Mouse (Mus musculus) layer of hippocampus, adult 18-20 months (tissue): ENCODE measurements around the gene Pip4k2a. TPM values are rescaled to one million over a fixed set of nuclear protein-coding genes. Genes with fewer than 3 reads are reported as not detected.

Source experiments
- DNase-seq, 2 experiments: peaks; one replicate each; pipeline ENCODE4 v3.0.0; 2022; ENCODE audit warnings: low spot score in 2 of 2
- total RNA-seq, 2 experiments: library from RNA; stranded (reverse); gene quantifications; 2 replicates each; pipeline ENCODE4 v1.2.3; 2021

Gene Pip4k2a
- total RNA-seq, 2 experiments from 2014 or later, result 64.2 to 65.8 TPM

- no peak for DNase-seq
Measured at GRCm38 (mm10) chr2:18982581-18982980, 15.3 kb downstream of the Pip4k2a start.

GRCm38 (mm10) chr2:18979675-18980074 lies 18.3 kb downstream of the Pip4k2a start:
- DNase-seq, result no peak

- no peak for DNase-seq
Measured at GRCm38 (mm10) chr2:18979046-18979445, 18.9 kb downstream of the Pip4k2a start.

- no peak for DNase-seq
Measured at GRCm38 (mm10) chr2:18977201-18977805, 20.6 kb downstream of the Pip4k2a start.

GRCm38 (mm10) chr2:18976175-18976574 lies 21.8 kb downstream of the Pip4k2a start:
- DNase-seq, result no peak

- DNase-seq, result no peak
Measured at GRCm38 (mm10) chr2:18974882-18975645, 22.9 kb downstream of the Pip4k2a start.

GRCm38 (mm10) chr2:18971564-18971963 lies 26.4 kb downstream of the Pip4k2a start:
- DNase-seq, result no peak

GRCm38 (mm10) chr2:18970461-18970860 lies 27.5 kb downstream of the Pip4k2a start:
- no peak for DNase-seq

GRCm38 (mm10) chr2:18969066-18969681 lies 28.8 kb downstream of the Pip4k2a start:
- DNase-seq, result no peak

GRCm38 (mm10) chr2:18967451-18968063 lies 30.4 kb downstream of the Pip4k2a start:
- no peak for DNase-seq

GRCm38 (mm10) chr2:18966566-18966965 lies 31.4 kb downstream of the Pip4k2a start:
- no peak for DNase-seq

GRCm38 (mm10) chr2:18965950-18966349 lies 32.0 kb downstream of the Pip4k2a start:
- DNase-seq, result no peak

- no peak for DNase-seq
Measured at GRCm38 (mm10) chr2:18965108-18965507, 32.8 kb downstream of the Pip4k2a start.

- DNase-seq, result no peak
Measured at GRCm38 (mm10) chr2:18963286-18964040, 34.5 kb downstream of the Pip4k2a start.

GRCm38 (mm10) chr2:18962502-18962901 lies 35.4 kb downstream of the Pip4k2a start:
- no peak for DNase-seq

- no peak for DNase-seq
Measured at GRCm38 (mm10) chr2:18960376-18960973, 37.5 kb downstream of the Pip4k2a start.

- DNase-seq, result no peak
Measured at GRCm38 (mm10) chr2:18959558-18959957, 38.4 kb downstream of the Pip4k2a start.

GRCm38 (mm10) chr2:18959008-18959407 lies 38.9 kb downstream of the Pip4k2a start:
- no peak for DNase-seq

GRCm38 (mm10) chr2:18958501-18958900 lies 39.4 kb downstream of the Pip4k2a start:
- DNase-seq, result no peak

- DNase-seq, result peak in 1 of 2 experiments; percentile 29
Measured at GRCm38 (mm10) chr2:18958044-18958443, 39.9 kb downstream of the Pip4k2a start.

- no peak for DNase-seq
Measured at GRCm38 (mm10) chr2:18957459-18957858, 40.5 kb downstream of the Pip4k2a start.
